Mouse (Mus musculus) left cerebral cortex, adult 8-10 months (tissue): ENCODE measurements around the gene Myrip. TPM values are rescaled to one million over a fixed set of nuclear protein-coding genes. Genes with fewer than 3 reads are reported as not detected.

Experiments used
- DNase-seq, 2 experiments: peaks; one replicate each; pipeline ENCODE4 v3.0.0; 2022; ENCODE audit warnings: low spot score in 2 of 2
- total RNA-seq, 4 experiments: library from RNA; stranded (reverse); gene quantifications; 2 replicates each; pipeline ENCODE4 v1.2.4; 2022

Gene Myrip
- total RNA-seq, 4 experiments from 2014 or later = 63.9 to 73.0 (median 68.2) TPM

DNA sequence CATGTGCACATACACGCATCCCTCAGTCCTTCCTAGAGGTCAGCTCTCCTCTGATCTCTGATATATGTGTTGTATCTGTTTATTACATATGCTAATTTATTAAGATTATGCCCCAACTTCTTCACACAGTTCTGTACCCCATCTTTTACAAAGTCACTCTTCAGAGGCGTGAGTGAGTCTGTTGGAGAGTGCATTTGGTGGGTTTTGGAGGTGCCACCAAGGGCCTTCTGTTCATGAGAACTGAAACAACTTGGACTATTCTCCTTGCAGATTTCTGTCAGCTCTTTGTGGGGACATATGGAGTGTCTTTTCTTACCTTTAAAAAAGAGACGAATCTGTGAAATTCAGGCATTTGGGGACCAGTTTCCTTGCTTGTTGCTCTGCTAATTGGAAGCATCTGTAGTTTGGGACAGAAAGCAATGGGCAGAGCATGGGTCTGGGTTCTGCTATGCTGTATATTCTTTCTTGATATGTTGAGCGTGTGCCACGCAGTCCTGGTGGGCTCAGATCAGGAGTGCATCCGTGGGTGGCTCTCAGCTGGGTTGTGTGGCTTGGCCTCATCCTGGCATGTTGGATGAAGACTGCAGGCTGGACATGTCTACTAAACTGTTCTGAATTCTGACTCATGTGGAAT lies 148.5 kb downstream of the Myrip start:
- no peak for DNase-seq

DNA sequence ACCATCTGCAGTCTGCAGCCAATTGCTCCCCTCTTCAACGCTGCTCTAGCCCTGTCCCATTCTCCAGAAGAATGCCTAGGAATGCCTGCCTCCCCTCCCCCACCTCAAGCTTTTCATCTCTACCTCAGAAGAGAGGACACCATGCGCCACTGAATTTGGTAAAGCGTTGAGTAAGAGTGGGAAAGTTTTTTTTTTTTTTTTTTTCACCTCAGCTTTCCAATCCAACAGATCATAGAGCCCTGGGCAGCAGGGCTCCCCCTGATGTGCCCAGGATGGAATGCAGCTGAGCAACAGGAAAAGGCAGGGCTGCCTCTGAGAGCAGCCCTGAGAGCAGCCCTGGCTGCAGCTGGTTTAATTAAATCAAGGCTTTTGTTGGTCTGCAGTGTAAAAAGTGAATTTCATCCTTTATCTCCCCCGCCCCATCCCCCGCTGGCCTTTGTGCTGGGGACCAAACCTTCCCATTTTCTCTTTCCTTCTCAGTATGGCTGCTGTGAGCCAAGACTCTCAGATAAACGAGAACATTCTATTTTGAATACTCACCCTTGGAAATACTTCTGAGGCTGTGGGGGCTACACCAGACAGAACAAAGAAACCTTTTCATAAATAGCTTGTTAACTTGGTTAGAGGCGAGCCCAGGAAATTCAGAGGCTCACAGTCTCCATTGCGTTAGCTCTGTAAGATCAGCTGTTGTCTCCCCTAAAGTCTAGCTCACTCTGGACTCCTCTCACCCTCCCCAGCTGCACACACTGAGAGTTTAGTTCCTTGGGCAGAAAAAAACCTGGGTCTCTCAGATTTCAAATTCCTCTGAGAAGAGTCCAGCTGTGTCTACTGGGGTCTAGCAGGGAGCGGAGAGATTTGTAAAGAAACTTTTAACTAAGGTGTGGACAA lies 154.7 kb downstream of the Myrip start:
- no peak for DNase-seq

GRCm38 (mm10) chr9:120470431-120470830 lies 169.1 kb downstream of the Myrip start:
- DNase-seq = no peak

GRCm38 (mm10) chr9:120481644-120482043 lies 180.3 kb downstream of the Myrip start:
- DNase-seq = no peak

GRCm38 (mm10) chr9:120482382-120482781 lies 181.1 kb downstream of the Myrip start:
- no peak for DNase-seq

GRCm38 (mm10) chr9:120483101-120483500 lies 181.8 kb downstream of the Myrip start:
- DNase-seq = no peak

DNA sequence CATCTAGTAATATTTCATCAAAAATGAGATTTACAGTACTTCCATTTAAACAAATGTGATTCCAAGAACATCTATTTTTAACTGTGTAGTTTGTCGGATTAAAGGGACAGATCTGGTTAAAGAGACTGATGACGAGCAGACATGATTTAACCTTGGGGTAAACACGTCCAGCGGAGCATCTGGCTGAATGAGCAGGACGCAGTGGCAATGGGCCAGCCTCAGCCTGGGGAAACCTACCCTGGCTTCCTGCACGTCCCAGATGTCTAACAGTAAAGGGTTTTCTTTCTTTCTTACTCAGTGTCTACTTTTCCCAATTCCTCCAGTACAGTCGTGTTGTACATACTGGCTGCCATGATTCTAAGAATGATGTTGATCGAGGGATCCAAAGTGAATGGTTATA lies 185.8 kb downstream of the Myrip start:
- DNase-seq = no peak

GRCm38 (mm10) chr9:120491509-120491908 lies 190.2 kb downstream of the Myrip start:
- no peak for DNase-seq

- DNase-seq = no peak
These were observed 190.7 kb downstream of the Myrip start, which contains the start of gene Eif1b for GRCm38 (mm10) chr9:120492010-120492399. Eif1b (plus strand) TSS chr9:120492232.

GRCm38 (mm10) chr9:120492400-120493351 lies 191.4 kb downstream of the Myrip start:
- peak; percentile 67 to 75 for DNase-seq

DNA sequence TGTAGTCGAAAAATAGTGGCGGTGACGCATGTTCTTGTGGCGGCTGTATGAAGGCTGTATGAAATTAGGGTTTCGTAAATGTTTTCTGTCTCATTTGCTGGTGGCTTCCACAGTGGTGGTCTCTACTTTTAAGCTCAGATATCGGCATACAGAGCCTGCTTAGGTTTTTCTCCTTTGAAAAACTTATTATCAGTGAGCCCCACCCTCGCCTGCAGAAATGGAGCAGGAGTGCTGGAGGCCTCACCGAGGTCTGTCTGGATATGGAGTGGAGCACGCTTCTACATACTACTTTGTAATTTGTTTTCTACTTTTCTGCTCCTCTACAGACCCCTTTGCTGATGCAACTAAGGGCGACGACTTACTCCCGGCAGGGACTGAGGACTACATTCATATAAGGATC lies 192.5 kb downstream of the Myrip start:
- DNase-seq = no peak

- DNase-seq = peak in 1 of 2 experiments; percentile 56
These were observed 195.4 kb downstream of the Myrip start for GRCm38 (mm10) chr9:120496691-120497090.

GRCm38 (mm10) chr9:120497983-120498382 lies 196.7 kb downstream of the Myrip start:
- DNase-seq = no peak

- DNase-seq = no peak
These were observed 200.0 kb downstream of the Myrip start for GRCm38 (mm10) chr9:120501191-120501902.

DNA sequence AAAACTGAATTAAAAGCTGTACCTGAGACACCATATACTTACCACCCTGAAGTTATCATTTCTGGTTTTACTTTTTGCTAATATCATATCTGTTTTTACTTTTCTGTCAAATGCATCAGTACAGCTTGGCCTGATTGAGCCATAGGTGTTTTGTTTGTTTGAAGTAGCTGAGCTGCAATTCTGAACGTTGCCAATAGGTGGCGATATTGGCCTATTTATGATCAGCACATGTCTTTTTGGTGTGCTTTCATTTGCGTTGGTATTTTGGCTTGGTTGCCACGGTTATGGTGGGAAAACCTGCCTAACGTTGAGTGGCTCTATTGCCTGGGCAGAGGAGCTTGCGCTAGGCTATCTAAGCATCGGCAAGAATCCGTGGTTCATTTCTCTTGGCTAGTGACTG lies 200.7 kb downstream of the Myrip start:
- DNase-seq = peak in 1 of 2 experiments; percentile 74

- no peak for DNase-seq
These were observed 203.1 kb downstream of the Myrip start for GRCm38 (mm10) chr9:120504423-120504822.

- DNase-seq = peak in 1 of 2 experiments; percentile 26
These were observed 210.5 kb downstream of the Myrip start for GRCm38 (mm10) chr9:120511781-120512180.

DNA sequence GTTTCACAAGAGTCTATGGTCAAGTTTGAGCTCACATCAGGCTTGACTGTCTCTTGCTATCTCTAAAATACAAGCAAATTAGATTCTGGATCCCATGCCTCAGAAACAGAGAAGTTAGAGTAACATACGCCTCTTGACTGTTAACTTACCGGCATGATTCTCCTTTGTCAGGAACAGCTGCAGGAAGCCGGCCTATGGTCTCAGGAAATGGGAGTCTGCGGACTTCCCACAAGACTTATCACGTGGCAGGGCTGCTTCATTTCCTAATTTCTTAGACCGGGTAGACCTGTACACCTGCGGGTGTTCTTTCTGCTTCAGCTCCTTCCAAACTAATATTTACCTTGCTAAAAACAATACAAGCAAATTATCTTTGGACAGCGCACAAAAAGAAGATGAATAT lies 215.4 kb downstream of the Myrip start:
- no peak for DNase-seq

GRCm38 (mm10) chr9:120518946-120519345 lies 217.6 kb downstream of the Myrip start:
- no peak for DNase-seq

- DNase-seq = peak; percentile 17 to 52
These were observed 218.3 kb downstream of the Myrip start for GRCm38 (mm10) chr9:120519469-120520125.
